Mouse (Mus musculus): ENCODE results near the gene Cers6. TPM values are rescaled to one million over a fixed set of nuclear protein-coding genes. Genes with fewer than 3 reads are reported as not detected.

Gene Cers6
- polyA plus RNA-seq, 1 experiment from 2014 or later: 55.0 TPM

DNA sequence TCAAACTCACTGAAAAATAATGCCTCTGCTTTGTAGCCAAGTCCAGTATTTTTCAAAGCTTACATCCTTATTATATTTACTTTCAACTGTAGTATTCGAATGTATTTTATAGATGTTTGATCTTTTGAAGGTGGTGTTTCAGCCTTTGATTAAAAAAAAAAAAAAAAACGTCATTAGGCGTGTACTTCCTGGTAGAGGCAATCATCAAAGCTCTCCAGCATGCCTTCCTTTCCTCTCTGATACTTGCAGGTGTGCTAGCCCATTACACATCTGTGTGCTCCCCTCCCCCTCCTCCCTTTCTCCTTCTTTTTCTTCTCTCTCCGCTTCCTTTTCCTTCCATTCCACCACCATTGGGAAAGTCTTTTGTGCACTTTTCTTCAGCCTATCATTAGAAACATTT is 71.0 kb downstream of the Cers6 start:
- WGBS: 74% methylated on average over 4 of the region's 4 CpGs
- Histone ChIP-seq H3K27ac (replicated peaks) (no peak overlapping the region), H3K27me3 (no peaks in the 10 kb centered on the region), H3K4me2 (replicated peaks) (no peak overlapping the region), H3K4me1 (0 out of 2 replicates have a peak, but pooled peaks cover 5% of the 10 kb centered on the region), H3K36me3 (no peaks in the 10 kb centered on the region), H3K4me3 (no peak overlapping the region), H3K9ac (replicated peaks) (no peak overlapping the region), H3K9me3 (no peaks in the 10 kb centered on the region)
- ATAC-seq (replicated peaks): no peak

DNA sequence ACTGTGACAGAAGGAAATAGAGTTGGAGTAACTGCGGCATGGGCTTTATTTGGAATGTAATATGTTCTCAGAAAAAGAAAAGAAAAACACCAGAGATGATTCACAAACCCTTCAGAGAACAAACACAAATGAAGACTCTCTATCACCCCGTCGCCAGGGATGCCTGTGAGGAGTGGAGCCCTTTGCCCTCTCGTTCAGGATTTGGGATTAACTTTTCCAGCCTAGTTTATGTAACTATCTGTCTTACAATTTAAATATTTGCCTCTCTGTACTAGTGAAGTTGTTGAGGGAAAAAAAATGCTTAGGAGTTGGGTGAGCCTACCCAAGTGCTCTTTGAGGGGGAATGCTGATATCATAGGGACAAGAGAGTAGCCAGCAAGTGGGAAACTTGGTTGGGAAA is 71.4 kb downstream of the Cers6 start:
- H3K9me3 ChIP-seq: no peaks in the 10 kb centered on the region
- H3K4me1 ChIP-seq: 0 out of 2 replicates have a peak, but pooled peaks cover 5% of the 10 kb centered on the region
- H3K4me2 ChIP-seq (replicated peaks): no peak overlapping the region
- H3K27ac ChIP-seq (replicated peaks): no peak overlapping the region
- H3K27me3 ChIP-seq: no peaks in the 10 kb centered on the region
- ATAC-seq (replicated peaks): no peak
- WGBS: 75% methylated on average over 4 of the region's 4 CpGs
- H3K9ac ChIP-seq (replicated peaks): no peak overlapping the region
- H3K4me3 ChIP-seq: no peak overlapping the region
- no peaks in the 10 kb centered on the region for H3K36me3 ChIP-seq

DNA sequence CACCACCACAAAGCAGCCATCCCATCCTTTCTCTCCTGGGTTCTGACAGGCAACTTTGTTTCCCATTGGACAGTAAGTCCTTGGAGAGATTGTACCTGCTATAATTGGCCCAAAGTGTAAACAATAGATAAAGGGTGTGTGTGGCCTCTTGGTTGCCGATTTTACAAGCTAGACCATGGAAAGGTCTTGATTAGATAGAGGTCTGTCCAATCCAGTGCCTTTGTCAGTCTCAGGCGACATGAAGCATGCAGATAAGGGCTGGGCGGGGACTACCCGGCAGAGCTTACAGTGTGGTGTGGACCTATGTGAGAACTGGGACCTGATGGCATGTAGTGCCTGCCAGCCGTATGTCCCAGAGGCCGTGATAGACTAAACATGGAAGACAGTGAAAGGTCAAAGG is 73.4 kb downstream of the Cers6 start:
- Histone ChIP-seq H3K4me2 (replicated peaks) (no peak overlapping the region), H3K9ac (replicated peaks) (no peak overlapping the region), H3K4me1 (0 out of 2 replicates have a peak, but pooled peaks cover 5% of the 10 kb centered on the region), H3K36me3 (no peaks in the 10 kb centered on the region), H3K27me3 (no peaks in the 10 kb centered on the region), H3K9me3 (no peaks in the 10 kb centered on the region), H3K27ac (replicated peaks) (no peak overlapping the region), H3K4me3 (no peak overlapping the region)
- no peak for ATAC-seq (replicated peaks)
- WGBS: 88% methylated on average over 6 of the region's 6 CpGs

GRCm38 (mm10) chr2:68935721-68936294 is 74.6 kb downstream of the Cers6 start:
- 0 out of 2 replicates have a peak, but pooled peaks have one; percentile 29 for ATAC-seq (replicated peaks)
- 93% methylated on average over 2 of the region's 2 CpGs for WGBS
- no peak overlapping the region for H3K27ac ChIP-seq (replicated peaks)

GRCm38 (mm10) chr2:68936773-68937172 is 75.5 kb downstream of the Cers6 start:
- Histone ChIP-seq H3K4me2 (replicated peaks) (no peak overlapping the region), H3K4me3 (no peak overlapping the region), H3K9ac (replicated peaks) (no peak overlapping the region), H3K9me3 (no peaks in the 10 kb centered on the region), H3K27me3 (no peaks in the 10 kb centered on the region), H3K36me3 (no peaks in the 10 kb centered on the region), H3K4me1 (0 out of 2 replicates have a peak, but pooled peaks cover 5% of the 10 kb centered on the region), H3K27ac (replicated peaks) (no peak overlapping the region)
- ATAC-seq (replicated peaks): no peak; the same call in 1 of the 2 replicates
- 81% methylated on average over 4 of the region's 4 CpGs for WGBS

More at GRCm38 (mm10) chr2:68935721-68936294, 74.6 kb downstream of the Cers6 start:
- no peak overlapping the region for H3K4me2 ChIP-seq (replicated peaks)
- H3K9ac ChIP-seq (replicated peaks): no peak overlapping the region
- no peaks in the 10 kb centered on the region for H3K36me3 ChIP-seq
- no peak overlapping the region for H3K4me3 ChIP-seq
- H3K27me3 ChIP-seq: no peaks in the 10 kb centered on the region
- 0 out of 2 replicates have a peak, but pooled peaks cover 5% of the 10 kb centered on the region for H3K4me1 ChIP-seq
- no peaks in the 10 kb centered on the region for H3K9me3 ChIP-seq

DNA sequence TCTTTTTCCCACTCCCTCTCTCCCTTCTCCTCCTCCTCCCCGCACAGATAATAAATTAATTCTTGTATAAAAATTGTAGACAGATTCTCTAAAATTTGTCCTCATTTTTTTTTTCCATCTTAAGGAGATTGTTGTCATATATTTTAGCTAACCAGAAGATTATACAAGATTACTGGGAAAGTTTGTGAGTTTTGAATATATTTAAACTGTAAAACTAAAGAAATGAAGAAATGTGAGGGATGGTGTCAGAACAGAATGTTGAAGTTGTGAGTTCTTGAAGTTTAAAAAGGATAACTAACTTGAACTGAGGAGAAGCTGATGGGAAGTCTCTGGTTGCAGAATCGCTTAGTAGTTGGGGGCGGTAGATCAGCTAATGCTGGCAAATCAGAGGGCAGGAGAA is 76.6 kb downstream of the Cers6 start:
- no peak overlapping the region for H3K4me3 ChIP-seq
- no peaks in the 10 kb centered on the region for H3K36me3 ChIP-seq
- H3K27me3 ChIP-seq: no peaks in the 10 kb centered on the region
- no peak overlapping the region for H3K4me2 ChIP-seq (replicated peaks)
- ATAC-seq (replicated peaks): no peak
- no peak overlapping the region for H3K27ac ChIP-seq (replicated peaks)
- H3K9ac ChIP-seq (replicated peaks): no peak overlapping the region
- no peaks in the 10 kb centered on the region for H3K9me3 ChIP-seq
- 0 out of 2 replicates have a peak, but pooled peaks cover 5% of the 10 kb centered on the region for H3K4me1 ChIP-seq
- WGBS: 95% methylated on average over 3 of the region's 3 CpGs

- no peak for ATAC-seq (replicated peaks)
- H3K4me3 ChIP-seq: no peak overlapping the region
- H3K36me3 ChIP-seq: 0 out of 2 replicates have a peak, but pooled peaks cover 1% of the 10 kb centered on the region
- no peaks in the 10 kb centered on the region for H3K9me3 ChIP-seq
- H3K9ac ChIP-seq (replicated peaks): no peak overlapping the region
- no peak overlapping the region for H3K4me2 ChIP-seq (replicated peaks)
- no peaks in the 10 kb centered on the region for H3K4me1 ChIP-seq
- no peak overlapping the region for H3K27ac ChIP-seq (replicated peaks)
- no peaks in the 10 kb centered on the region for H3K27me3 ChIP-seq
- 76% methylated on average over 2 of the region's 2 CpGs for WGBS
Measured at GRCm38 (mm10) chr2:68944898-68945297, 83.7 kb downstream of the Cers6 start.

DNA sequence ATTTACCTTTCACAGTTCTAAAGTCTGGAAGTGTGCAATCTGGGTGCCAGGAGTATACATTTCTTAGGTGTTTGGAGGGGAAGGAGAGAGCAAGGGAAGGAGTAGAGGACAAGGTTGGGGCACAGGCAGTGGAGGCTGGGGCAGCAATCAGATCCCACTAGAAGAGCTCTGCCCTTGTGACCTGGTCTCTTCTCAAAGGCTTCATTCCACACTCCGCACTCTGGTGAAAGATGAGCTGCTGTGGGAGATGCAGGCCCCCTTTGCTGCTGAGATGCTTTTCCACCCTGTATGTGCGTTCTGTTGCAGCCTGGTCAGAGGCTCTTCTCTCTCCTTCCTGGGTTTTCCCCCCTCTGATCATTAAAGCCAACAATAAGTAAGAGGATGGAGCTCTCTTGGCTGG is 84.7 kb downstream of the Cers6 start:
- WGBS: 96% methylated on average over 2 of the region's 2 CpGs
- Histone ChIP-seq H3K4me3 (no peak overlapping the region), H3K27me3 (no peaks in the 10 kb centered on the region), H3K9me3 (no peaks in the 10 kb centered on the region), H3K9ac (replicated peaks) (no peak overlapping the region), H3K27ac (replicated peaks) (no peak overlapping the region), H3K4me1 (no peaks in the 10 kb centered on the region), H3K4me2 (replicated peaks) (no peak overlapping the region), H3K36me3 (0 out of 2 replicates have a peak, but pooled peaks cover 4% of the 10 kb centered on the region)
- no peak for ATAC-seq (replicated peaks)

GRCm38 (mm10) chr2:68946819-68947218 is 85.6 kb downstream of the Cers6 start:
- H3K4me2 ChIP-seq (replicated peaks): no peak overlapping the region
- H3K36me3 ChIP-seq: peaks cover 4% of the 10 kb centered on the region; the same call in 1 of the 2 replicates
- H3K27ac ChIP-seq (replicated peaks): no peak overlapping the region
- WGBS: 96% methylated on average over 5 of the region's 5 CpGs
- H3K4me1 ChIP-seq: no peaks in the 10 kb centered on the region
- H3K9me3 ChIP-seq: 0 out of 2 replicates have a peak, but pooled peaks cover 3% of the 10 kb centered on the region
- H3K27me3 ChIP-seq: no peaks in the 10 kb centered on the region
- ATAC-seq (replicated peaks): no peak
- no peak overlapping the region for H3K9ac ChIP-seq (replicated peaks)
- H3K4me3 ChIP-seq: no peak overlapping the region

GRCm38 (mm10) chr2:68949137-68949536 is 87.9 kb downstream of the Cers6 start:
- 97% methylated on average over 2 of the region's 2 CpGs for WGBS
- H3K4me1 ChIP-seq: no peaks in the 10 kb centered on the region
- peaks cover 7% of the 10 kb centered on the region; the same call in 1 of the 2 replicates for H3K9me3 ChIP-seq
- H3K9ac ChIP-seq (replicated peaks): no peak overlapping the region
- H3K27ac ChIP-seq (replicated peaks): no peak overlapping the region
- no peak overlapping the region for H3K4me3 ChIP-seq
- H3K27me3 ChIP-seq: no peaks in the 10 kb centered on the region
- no peak for ATAC-seq (replicated peaks)
- peaks cover 4% of the 10 kb centered on the region; the same call in 1 of the 2 replicates for H3K36me3 ChIP-seq
- no peak overlapping the region for H3K4me2 ChIP-seq (replicated peaks)

DNA sequence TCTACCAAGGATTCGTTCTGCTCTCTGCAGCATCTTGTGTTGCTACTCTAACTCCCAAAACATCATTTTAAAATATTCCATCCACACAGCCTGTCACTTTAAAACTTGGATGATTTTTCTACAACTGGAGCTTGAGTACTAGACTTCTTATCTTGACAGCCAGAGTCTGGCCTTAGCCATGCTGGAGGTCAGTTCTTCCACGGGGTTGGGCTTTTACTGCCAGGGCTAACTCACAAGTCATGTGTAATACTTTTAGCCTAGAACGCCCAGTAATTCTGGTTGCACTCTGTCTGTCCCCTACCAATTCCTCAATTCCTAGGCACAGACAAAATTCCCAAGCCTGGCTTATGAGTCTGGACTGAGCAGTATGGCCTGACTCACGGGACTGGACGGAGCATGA is 88.5 kb downstream of the Cers6 start:
- no peak overlapping the region for H3K4me2 ChIP-seq (replicated peaks)
- ATAC-seq (replicated peaks): no peak
- WGBS: 91% methylated on average over 5 of the region's 5 CpGs

GRCm38 (mm10) chr2:68951706-68952105 is 90.5 kb downstream of the Cers6 start:
- Histone ChIP-seq H3K9me3 (peaks cover 7% of the 10 kb centered on the region; the same call in 1 of the 2 replicates), H3K27me3 (no peaks in the 10 kb centered on the region), H3K4me1 (no peaks in the 10 kb centered on the region), H3K27ac (replicated peaks) (no peak overlapping the region), H3K9ac (replicated peaks) (no peak overlapping the region), H3K4me3 (no peak overlapping the region), H3K4me2 (replicated peaks) (no peak overlapping the region), H3K36me3 (peaks cover 4% of the 10 kb centered on the region; the same call in 1 of the 2 replicates)
- no peak for ATAC-seq (replicated peaks)
- WGBS: 94% methylated on average over 3 of the region's 3 CpGs

More for the DNA sequence above, 88.5 kb downstream of the Cers6 start:
- H3K4me3 ChIP-seq: no peak overlapping the region
- H3K36me3 ChIP-seq: peaks cover 4% of the 10 kb centered on the region; the same call in 1 of the 2 replicates
- no peak overlapping the region for H3K27ac ChIP-seq (replicated peaks)
- H3K9ac ChIP-seq (replicated peaks): no peak overlapping the region
- H3K27me3 ChIP-seq: no peaks in the 10 kb centered on the region
- H3K4me1 ChIP-seq: no peaks in the 10 kb centered on the region
- H3K9me3 ChIP-seq: peaks cover 7% of the 10 kb centered on the region; the same call in 1 of the 2 replicates

Data from forebrain, embryonic 15.5 days (tissue).